Mouse (Mus musculus): ENCODE results near the gene Casp7. TPM values are rescaled to one million over a fixed set of nuclear protein-coding genes. Genes with fewer than 3 reads are reported as not detected.
A peak's percentile ranks its signal among the peaks of the same experiment; 100 is the strongest.
"Not testable (repeated sequence)": the region's sequence is repeated elsewhere in the genome, so short reads cannot be mapped to it uniquely, and the experiment has no call there.

The Casp7 gene
- 22.5 and 24.3 TPM in 2 replicates for polyA plus RNA-seq (2015; fragmentation: Nextera tagmentation; extraction: Ambion mirVana)

DNA sequence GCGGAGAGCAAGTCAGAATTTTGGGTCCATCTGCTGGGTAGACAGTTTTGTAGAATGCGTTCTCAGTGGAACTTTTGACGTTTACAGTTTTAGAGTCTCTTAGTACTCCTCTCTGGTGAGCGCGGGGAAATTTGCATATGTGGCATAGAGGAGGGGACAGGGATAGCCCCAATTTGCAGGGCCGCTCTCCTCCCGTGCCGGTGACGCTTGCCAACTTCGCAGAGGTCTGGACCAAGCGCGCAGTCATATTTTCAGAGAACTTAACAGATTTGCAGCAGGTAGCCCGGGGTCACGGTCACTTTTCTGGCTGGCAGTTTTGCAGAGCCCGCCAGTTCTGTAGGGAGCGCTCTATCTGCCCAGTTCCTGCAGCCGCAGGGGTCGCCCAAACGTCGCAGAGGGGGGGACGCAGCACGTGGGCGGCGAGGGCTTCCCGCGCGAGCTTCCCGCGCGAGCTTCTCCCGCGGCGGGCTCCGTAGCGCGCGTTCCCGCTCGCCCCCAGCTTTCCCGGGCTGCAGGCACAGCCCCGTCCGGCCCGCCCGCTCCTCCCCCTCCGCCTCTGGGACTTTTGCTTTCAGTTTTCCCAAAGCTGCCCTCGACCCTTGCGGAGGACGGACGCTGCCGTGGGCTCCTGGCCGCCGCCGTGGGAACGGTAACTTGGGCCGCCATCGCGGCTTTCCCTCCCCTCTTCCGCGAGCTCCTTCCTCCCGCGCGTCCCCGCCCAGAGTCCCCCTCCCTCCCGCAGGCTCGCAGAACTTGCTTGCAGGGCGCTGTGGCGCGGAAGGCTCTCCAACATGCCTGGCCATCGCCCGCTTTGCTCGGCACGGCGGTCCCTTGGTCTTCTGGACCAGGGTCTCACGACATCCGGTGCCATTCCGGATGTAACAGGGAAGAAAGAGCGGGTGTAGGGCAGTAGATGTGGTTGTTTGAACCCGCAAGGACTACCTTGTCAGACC lies at the start of gene Casp7:
Casp7 (plus strand) TSS at position 461 of the 953 bp plus-strand sequence.
- Histone ChIP-seq H3K4me1 (peaks cover 19% of the 10 kb centered on the region), H3K36me3 (no peaks in the 10 kb centered on the region), H3K9me3 (no peaks in the 10 kb centered on the region), H3K27ac (peak within 1 kb of the TSS; percentile 87), H3K4me2 (peak within 1 kb of the TSS; percentile 93), H3K4me3 (peak within 1 kb of the TSS; percentile 61), H3K27me3 (peaks cover 9% of the 10 kb centered on the region), H3K9ac (peak within 1 kb of the TSS; percentile 47)
- ATAC-seq (ENCODE audit: insufficient number of reproducible peaks, low FRiP score, low TSS enrichment, low read depth): peak; percentile 55; the same call in 1 of the 2 replicates
- under 1% methylated on average over 77 of the region's 78 CpGs for WGBS

DNA sequence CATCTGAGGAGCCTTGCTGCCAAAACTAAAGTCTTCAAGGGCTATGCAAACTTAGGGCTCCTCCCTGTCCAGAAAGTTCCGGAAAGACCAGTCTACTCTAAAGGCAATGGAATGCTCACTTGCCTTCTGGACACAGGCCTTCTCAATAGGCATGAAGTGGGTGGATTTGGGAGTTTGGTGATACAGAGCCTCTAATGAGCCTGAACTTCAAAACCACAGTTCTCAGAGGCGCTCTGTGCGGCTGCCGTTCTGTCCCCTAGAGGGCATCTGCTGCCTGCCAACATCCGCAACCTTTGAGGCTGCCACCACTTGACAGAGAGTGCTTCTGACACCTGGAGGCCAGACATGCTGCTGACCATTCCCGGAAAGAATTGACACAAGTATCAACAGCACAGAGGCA lies 47.6 kb upstream of the Casp7 start:
- Histone ChIP-seq H3K4me3 (no peak overlapping the region), H3K36me3 (no peaks in the 10 kb centered on the region), H3K4me1 (peaks cover 4% of the 10 kb centered on the region; the same call in 1 of the 2 replicates), H3K9me3 (no peaks in the 10 kb centered on the region), H3K27me3 (no peaks in the 10 kb centered on the region), H3K9ac (no peak overlapping the region), H3K27ac (no peak overlapping the region), H3K4me2 (no peak overlapping the region)
- 33% methylated on average over 6 of the region's 6 CpGs for WGBS
- ATAC-seq (ENCODE audit: insufficient number of reproducible peaks, low FRiP score, low TSS enrichment, low read depth): no peak

DNA sequence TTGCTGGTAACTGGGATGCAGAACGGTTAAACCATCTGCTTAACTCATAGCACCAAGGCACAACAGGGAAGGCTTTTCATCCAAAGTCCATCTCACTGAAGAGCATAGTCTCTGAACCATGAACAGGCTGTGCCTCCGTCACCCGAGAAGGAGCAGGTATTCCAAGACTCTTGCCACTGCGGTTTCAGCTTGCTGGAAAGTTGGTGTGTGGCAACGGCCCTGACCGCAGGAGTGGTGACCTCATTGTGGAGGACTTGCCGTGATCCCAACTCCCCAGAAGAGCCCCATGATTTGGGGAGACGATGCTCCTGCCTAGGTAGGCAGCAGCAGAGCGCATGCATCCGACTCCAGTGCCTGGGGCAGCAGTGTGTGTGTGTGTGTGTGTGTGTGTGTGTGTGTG lies 43.2 kb upstream of the Casp7 start:
- H3K4me3 ChIP-seq: no peak overlapping the region

DNA sequence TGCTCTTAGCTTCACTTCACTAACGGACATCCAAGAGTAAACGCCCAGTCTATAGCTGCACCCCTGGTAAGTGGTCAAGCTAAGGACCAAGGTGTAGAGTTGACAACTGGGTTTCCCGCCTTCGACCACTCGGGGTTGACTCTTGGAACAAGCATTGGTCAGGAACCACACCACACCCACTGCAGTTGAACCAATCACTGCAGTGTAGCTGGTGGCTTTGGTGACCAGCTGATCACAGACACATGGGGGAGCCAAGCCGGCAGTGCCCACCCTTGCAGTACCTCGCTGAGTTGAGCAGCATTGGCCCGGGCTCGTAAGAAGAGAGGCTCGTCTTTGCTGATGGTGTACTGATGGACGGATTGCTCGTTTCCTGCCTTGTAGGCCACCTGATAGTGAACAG lies 41.7 kb upstream of the Casp7 start:
- no peak for ATAC-seq (ENCODE audit: insufficient number of reproducible peaks, low FRiP score, low TSS enrichment, low read depth)
- 82% methylated on average over 12 of the region's 12 CpGs for WGBS
- H3K36me3 ChIP-seq: no peaks in the 10 kb centered on the region

More for the DNA sequence above, 43.2 kb upstream of the Casp7 start:
- H3K27ac ChIP-seq: no peak overlapping the region
- no peaks in the 10 kb centered on the region for H3K27me3 ChIP-seq
- H3K36me3 ChIP-seq: no peaks in the 10 kb centered on the region
- no peak overlapping the region for H3K4me2 ChIP-seq
- H3K9ac ChIP-seq: no peak overlapping the region
- WGBS: 72% methylated on average over 10 of the region's 10 CpGs
- H3K9me3 ChIP-seq: no peaks in the 10 kb centered on the region
- no peak for ATAC-seq (ENCODE audit: insufficient number of reproducible peaks, low FRiP score, low TSS enrichment, low read depth)
- H3K4me1 ChIP-seq: peaks cover 7% of the 10 kb centered on the region; the same call in 1 of the 2 replicates

DNA sequence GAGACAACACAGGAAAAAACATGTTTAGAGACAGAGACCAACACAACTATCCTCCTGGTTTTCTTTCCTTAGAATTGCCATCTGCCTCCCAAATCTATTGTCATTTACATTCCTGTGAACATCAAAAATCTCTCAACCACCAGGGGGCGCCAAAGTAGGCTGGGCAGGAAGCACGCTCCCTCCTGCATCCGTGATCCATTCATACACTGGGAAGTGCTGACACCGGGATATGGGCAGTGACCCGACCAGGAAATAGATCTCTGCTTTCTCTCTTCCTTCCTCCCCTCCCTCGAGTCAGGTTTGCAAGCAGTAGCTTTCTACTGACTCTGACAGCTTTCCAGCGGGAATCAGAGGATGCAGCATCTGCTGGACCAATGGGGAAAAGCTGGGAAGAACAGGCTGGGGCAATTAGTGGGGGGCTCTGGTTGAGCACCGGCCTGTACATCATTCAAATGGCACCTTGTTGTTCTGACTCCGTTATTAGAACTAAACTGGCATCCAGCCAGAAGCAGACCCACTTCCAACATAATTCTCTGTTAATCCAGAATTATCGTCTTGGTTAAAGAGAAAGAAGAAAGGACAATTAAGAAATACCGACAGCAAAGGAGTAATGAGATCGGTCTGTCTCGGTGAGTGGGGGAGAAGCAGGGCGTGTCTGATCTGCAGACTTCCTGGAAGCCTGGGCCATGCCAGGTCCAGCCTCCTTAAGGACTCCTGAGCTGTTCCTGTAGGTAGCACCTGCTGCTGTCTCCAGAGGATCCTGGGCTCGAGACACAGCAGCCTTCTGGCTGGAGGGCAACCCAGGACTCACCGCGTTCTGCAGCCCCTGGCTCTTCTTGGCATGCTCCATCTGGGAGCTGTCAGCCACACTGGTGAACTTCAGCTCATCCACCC lies 40.2 kb upstream of the Casp7 start:
- Histone ChIP-seq H3K27me3 (0 out of 2 replicates have a peak, but pooled peaks cover 3% of the 10 kb centered on the region), H3K9ac (no peak overlapping the region), H3K9me3 (no peaks in the 10 kb centered on the region), H3K27ac (no peak overlapping the region), H3K4me3 (no peak overlapping the region), H3K36me3 (no peaks in the 10 kb centered on the region), H3K4me1 (0 out of 2 replicates have a peak, but pooled peaks cover 3% of the 10 kb centered on the region), H3K4me2 (no peak overlapping the region)
- no peak for ATAC-seq (ENCODE audit: insufficient number of reproducible peaks, low FRiP score, low TSS enrichment, low read depth)
- 23% methylated on average over 17 of the region's 17 CpGs for WGBS

More for the DNA sequence above, 41.7 kb upstream of the Casp7 start:
- no peaks in the 10 kb centered on the region for H3K27me3 ChIP-seq
- no peak overlapping the region for H3K4me2 ChIP-seq
- H3K4me1 ChIP-seq: 0 out of 2 replicates have a peak, but pooled peaks cover 3% of the 10 kb centered on the region
- H3K27ac ChIP-seq: no peak overlapping the region
- no peaks in the 10 kb centered on the region for H3K9me3 ChIP-seq
- no peak overlapping the region for H3K9ac ChIP-seq
- no peak overlapping the region for H3K4me3 ChIP-seq

DNA sequence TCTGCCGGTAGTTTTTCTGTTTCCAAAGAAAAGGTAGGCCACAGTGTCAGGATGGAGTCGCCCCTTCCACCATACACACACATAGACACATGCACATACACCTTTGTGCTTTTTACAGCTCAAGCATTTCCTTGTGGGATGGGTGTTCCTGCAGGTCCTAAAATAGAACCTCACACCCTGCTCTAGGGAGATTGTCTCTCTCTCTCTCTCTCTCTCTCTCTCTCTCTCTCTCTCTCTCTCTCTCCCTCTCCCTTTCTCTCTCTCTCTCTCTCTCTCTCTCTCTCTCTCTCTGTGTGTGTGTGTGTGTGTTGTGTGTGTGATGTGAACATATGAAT lies 39.6 kb upstream of the Casp7 start:
- H3K27ac ChIP-seq; H3K9ac ChIP-seq; H3K9me3 ChIP-seq; H3K4me3 ChIP-seq; H3K4me2 ChIP-seq; H3K27me3 ChIP-seq; H3K36me3 ChIP-seq; H3K4me1 ChIP-seq; ATAC-seq (ENCODE audit: insufficient number of reproducible peaks, low FRiP score, low TSS enrichment, low read depth): not testable (repeated sequence)
- WGBS: 66% methylated on average over 2 of the region's 2 CpGs

DNA sequence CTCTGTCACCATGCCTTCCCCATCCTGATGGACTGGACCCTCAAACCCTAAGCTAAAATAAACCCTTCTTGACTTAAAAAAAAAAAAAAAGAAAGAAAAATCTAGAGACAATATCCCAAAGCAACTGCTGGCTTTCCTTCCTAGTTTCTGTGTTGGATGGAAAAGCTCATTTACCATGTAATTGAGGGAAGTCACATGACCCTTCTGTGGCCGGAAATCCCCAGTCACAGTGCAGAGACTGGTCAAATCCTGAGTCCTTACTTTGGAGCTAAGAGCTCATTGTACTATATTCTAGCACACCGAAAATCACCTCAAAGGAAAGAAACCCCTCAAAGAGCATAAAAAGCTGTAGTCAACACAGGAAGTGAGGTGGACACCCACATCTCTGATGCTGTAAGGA lies 38.0 kb upstream of the Casp7 start:
- Histone ChIP-seq H3K4me2 (no peak overlapping the region), H3K9me3 (no peaks in the 10 kb centered on the region), H3K27me3 (0 out of 2 replicates have a peak, but pooled peaks cover 3% of the 10 kb centered on the region), H3K9ac (no peak overlapping the region), H3K27ac (no peak overlapping the region), H3K4me3 (no peak overlapping the region), H3K4me1 (peaks cover 3% of the 10 kb centered on the region; the same call in 1 of the 2 replicates), H3K36me3 (no peaks in the 10 kb centered on the region)
- ATAC-seq (ENCODE audit: insufficient number of reproducible peaks, low FRiP score, low TSS enrichment, low read depth): no peak
- WGBS: 63% methylated on average over 2 of the region's 2 CpGs

DNA sequence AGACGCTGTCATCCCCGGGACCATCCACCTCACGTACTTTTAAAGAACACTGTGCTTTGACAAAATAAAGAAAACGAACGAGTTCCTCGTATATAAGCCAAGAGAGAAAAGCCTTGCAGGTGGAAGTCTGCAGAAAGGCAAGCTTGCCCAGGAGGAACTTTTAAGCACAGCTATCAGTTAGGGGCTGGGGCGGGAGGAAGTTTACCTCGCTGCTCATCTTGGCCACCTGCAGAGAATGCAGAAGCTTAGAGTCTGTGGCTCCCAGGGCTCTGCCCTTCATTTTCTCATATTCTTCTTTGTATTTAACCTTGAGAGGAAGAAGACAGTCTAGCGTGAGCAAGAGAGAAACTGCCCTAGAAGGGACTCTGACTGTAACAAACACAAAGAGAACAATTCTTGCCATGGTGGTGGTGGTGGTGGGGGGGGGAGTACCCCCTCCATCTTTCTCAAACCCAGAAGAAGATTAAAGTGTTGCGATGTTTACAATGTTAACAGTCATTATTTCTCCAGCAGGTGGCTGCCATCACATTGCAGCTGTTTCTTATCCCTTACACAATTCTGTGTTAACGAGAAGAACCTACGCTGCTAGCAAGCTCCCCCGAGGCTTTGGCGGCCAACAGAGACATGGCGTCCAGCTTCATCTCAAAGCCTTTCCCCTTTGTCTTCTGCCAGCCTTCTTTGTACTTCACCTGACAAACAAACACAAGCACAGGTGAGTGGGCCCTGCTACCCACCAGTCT lies 33.0 kb upstream of the Casp7 start:
- H3K4me3 ChIP-seq: no peak overlapping the region
- 0 out of 2 replicates have a peak, but pooled peaks cover 3% of the 10 kb centered on the region for H3K27me3 ChIP-seq
- no peak overlapping the region for H3K9ac ChIP-seq
- no peak for ATAC-seq (ENCODE audit: insufficient number of reproducible peaks, low FRiP score, low TSS enrichment, low read depth)
- H3K4me2 ChIP-seq: no peak overlapping the region
- no peaks in the 10 kb centered on the region for H3K36me3 ChIP-seq
- H3K27ac ChIP-seq: no peak overlapping the region
- WGBS: 52% methylated on average over 15 of the region's 15 CpGs
- no peaks in the 10 kb centered on the region for H3K9me3 ChIP-seq
- H3K4me1 ChIP-seq: peaks cover 10% of the 10 kb centered on the region; the same call in 1 of the 2 replicates

DNA sequence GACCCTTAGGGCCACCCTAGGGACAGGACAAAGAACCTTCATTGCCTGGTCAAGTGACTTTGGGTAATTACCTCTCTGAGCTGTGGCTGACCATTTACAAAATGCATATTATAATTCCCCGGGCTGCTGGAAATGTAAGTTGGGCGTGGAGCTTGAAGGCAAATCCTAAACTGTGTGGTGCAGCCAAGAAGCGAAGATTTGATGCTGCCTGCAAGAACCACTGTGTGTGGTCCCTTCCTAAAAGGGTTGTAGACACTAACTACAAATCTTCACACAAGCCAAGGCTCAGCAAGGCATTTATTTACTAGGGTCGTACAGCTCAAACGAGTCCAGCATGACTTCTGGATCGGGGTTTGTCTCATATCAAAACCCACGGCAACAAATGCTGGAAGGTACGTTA lies 32.4 kb upstream of the Casp7 start:
- Histone ChIP-seq H3K4me2 (no peak overlapping the region), H3K4me3 (no peak overlapping the region), H3K36me3 (no peaks in the 10 kb centered on the region), H3K27me3 (0 out of 2 replicates have a peak, but pooled peaks cover 3% of the 10 kb centered on the region), H3K27ac (no peak overlapping the region), H3K9ac (no peak overlapping the region), H3K4me1 (peaks cover 10% of the 10 kb centered on the region; the same call in 1 of the 2 replicates), H3K9me3 (no peaks in the 10 kb centered on the region)
- no peak for ATAC-seq (ENCODE audit: insufficient number of reproducible peaks, low FRiP score, low TSS enrichment, low read depth)
- WGBS: 47% methylated on average over 8 of the region's 8 CpGs

DNA sequence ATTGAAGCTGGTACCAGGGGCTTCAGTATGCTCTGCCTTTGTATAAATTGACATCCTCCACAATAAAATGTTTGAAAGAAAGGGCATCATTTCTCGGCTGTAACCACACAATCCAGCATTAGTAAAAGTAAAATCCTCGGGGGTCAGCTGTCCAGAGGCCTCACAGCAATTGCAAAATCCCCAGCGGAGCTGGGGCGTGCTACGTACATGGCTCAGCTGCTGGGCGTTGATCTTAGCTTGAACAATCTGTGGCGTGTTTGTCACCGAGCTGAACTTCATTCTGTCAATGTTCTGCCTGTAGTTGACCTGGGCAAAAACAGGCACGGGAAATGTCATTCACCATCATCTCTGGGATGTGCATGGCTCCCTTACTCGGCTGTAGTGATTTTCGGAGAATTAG lies 30.8 kb upstream of the Casp7 start:
- Histone ChIP-seq H3K4me2 (no peak overlapping the region), H3K4me1 (peaks cover 10% of the 10 kb centered on the region; the same call in 1 of the 2 replicates), H3K36me3 (no peaks in the 10 kb centered on the region), H3K27ac (no peak overlapping the region), H3K9ac (no peak overlapping the region), H3K27me3 (0 out of 2 replicates have a peak, but pooled peaks cover 3% of the 10 kb centered on the region), H3K4me3 (no peak overlapping the region), H3K9me3 (no peaks in the 10 kb centered on the region)
- 79% methylated on average over 11 of the region's 11 CpGs for WGBS
- ATAC-seq (ENCODE audit: insufficient number of reproducible peaks, low FRiP score, low TSS enrichment, low read depth): no peak

DNA sequence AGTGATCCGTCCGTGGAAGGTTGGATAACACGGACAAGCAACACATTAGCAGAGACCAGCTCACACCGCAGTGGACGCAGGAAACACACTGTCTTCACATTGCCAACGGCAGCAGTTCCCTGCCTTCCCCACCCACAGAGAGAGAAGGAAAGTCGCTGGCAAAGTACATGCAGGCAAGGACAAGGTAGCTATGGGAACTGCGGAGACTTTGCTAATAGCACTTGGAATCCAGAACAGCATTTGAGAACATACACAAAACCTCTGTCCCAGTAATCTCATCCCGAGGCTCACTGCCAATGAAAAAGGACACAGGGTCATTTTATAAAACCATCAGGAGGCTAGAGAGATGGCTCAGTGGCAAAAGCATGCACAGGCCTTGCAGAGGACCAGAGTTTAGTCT lies 30.3 kb upstream of the Casp7 start:
- 0 out of 2 replicates have a peak, but pooled peaks cover under 1% of the 10 kb centered on the region for H3K27me3 ChIP-seq
- WGBS: 79% methylated on average over 9 of the region's 9 CpGs
- H3K9me3 ChIP-seq: no peaks in the 10 kb centered on the region
- H3K9ac ChIP-seq: no peak overlapping the region
- no peak overlapping the region for H3K4me3 ChIP-seq
- ATAC-seq (ENCODE audit: insufficient number of reproducible peaks, low FRiP score, low TSS enrichment, low read depth): no peak
- H3K27ac ChIP-seq: no peak overlapping the region
- H3K4me1 ChIP-seq: peaks cover 10% of the 10 kb centered on the region; the same call in 1 of the 2 replicates
- no peaks in the 10 kb centered on the region for H3K36me3 ChIP-seq
- H3K4me2 ChIP-seq: no peak overlapping the region
